Mouse (Mus musculus): ENCODE results near the gene Art2b. TPM values are rescaled to one million over a fixed set of nuclear protein-coding genes. Genes with fewer than 3 reads are reported as not detected.

Art2b gene
- polyA plus RNA-seq, 1 experiment from 2014 or later: not detected

GRCm38 (mm10) chr7:101534428-101534827 is 51.0 kb downstream of the Art2b start:
- Histone ChIP-seq H3K4me1 (ENCODE audit: insufficient read depth) (no peaks in the 10 kb centered on the region), H3K4me3 (ENCODE audit: low read depth, low read length) (no peak overlapping the region), H3K27ac (ENCODE audit: low read depth) (no peak overlapping the region), H3K4me2 (no peak overlapping the region), H3K27me3 (ENCODE audit: insufficient read depth, low read length) (no peaks in the 10 kb centered on the region), H3K36me3 (ENCODE audit: insufficient read depth) (no peaks in the 10 kb centered on the region), H3K9ac (no peak overlapping the region), H3K9me3 (ENCODE audit: low read depth, low read length) (no peaks in the 10 kb centered on the region)
- DNase-seq (no peak), ATAC-seq (ENCODE audit: insufficient read depth) (no peak)
- TF ChIP-seq CTCF (IDR thresholded peaks at IDR 0.05; ENCODE audit: low read depth): no peak
- 23% methylated on average over 5 of the region's 5 CpGs for WGBS

Other genes with a start within 250 kb of the Art2b start
- gene Arap1, start 237.5 kb downstream of the Art2b start, polyA plus RNA-seq (2014; fragmentation: Nextera tagmentation; extraction: Ambion mirVana): 108 and 122 TPM in 2 replicates
- 12.2 TPM in 1 of 2 replicates, not detected in the other for gene Gm45837, start 174.7 kb downstream of the Art2b start, polyA plus RNA-seq (2014; fragmentation: Nextera tagmentation; extraction: Ambion mirVana)
- gene Pde2a, start 163.9 kb downstream of the Art2b start, polyA plus RNA-seq (2014; fragmentation: Nextera tagmentation; extraction: Ambion mirVana): 14.3 and 29.3 TPM in 2 replicates
- 55.6 and 56.5 TPM in 2 replicates for gene Clpb, start 78.0 kb upstream of the Art2b start, polyA plus RNA-seq (2014; fragmentation: Nextera tagmentation; extraction: Ambion mirVana)
- 0.34 and 0.67 TPM in 2 replicates for gene Phox2a, start 232.7 kb upstream of the Art2b start, polyA plus RNA-seq (2014; fragmentation: Nextera tagmentation; extraction: Ambion mirVana)